Mouse (Mus musculus) megakaryocyte, adult 5-6 weeks (primary cell): Measurements from ENCODE around the gene Arih1. TPM values are rescaled to one million over a fixed set of nuclear protein-coding genes. Genes with fewer than 3 reads are reported as not detected.
A peak's percentile ranks its signal among the peaks of the same experiment; 100 is the strongest.
"Not testable (repeated sequence)": the region's sequence is repeated elsewhere in the genome, so short reads cannot be mapped to it uniquely, and the experiment has no call there.

Experiments
- ATAC-seq: 2 replicates; pipeline ENCODE4 v1.8.0; 2016; ENCODE audit warnings: mild to moderate bottlenecking, inconsistent platforms; ENCODE audit not compliant: poor library complexity, severe bottlenecking
- total RNA-seq, 2 experiments: library from RNA; stranded (forward) in 1 of 2; stranded (reverse) in 1 of 2; fragments of 153-499, 151-499 nt in 1 of 2; fragments of 221-1000, 200-1000 nt in 1 of 2; gene quantifications; 2 replicates each; pipeline versions ENCODE4 v1.2.3 to v1.2.4; 2015 to 2017

Gene Arih1
- total RNA-seq, 2 experiments from 2014 or later: 71.7 to 95.7 TPM

- no peak for ATAC-seq
Measured at GRCm38 (mm10) chr9:59464293-59464692, 22.1 kb downstream of the Arih1 start.

- ATAC-seq: no peak
Measured at GRCm38 (mm10) chr9:59458997-59459510, 27.4 kb downstream of the Arih1 start.

- ATAC-seq: no peak
Measured at GRCm38 (mm10) chr9:59458416-59458815, 28.0 kb downstream of the Arih1 start.

DNA sequence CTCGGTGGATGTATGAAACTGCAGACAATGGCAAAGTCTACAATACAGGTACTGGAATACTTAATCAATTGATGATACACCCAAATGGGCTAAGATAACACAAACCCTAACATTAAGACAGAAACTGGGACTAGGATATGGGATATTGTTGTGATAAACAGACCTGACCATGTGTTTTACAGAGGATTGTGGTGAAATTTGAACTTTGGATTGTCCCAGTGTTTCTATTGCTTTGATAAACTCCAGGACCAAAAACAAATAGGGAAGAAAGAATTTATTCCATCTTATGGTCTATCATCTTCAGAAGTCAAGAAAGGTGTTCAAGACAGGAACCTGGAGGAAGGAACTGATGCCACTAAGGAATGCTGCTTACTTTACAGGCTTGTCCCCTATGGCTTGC is 28.7 kb downstream of the Arih1 start:
- ATAC-seq: no peak

DNA sequence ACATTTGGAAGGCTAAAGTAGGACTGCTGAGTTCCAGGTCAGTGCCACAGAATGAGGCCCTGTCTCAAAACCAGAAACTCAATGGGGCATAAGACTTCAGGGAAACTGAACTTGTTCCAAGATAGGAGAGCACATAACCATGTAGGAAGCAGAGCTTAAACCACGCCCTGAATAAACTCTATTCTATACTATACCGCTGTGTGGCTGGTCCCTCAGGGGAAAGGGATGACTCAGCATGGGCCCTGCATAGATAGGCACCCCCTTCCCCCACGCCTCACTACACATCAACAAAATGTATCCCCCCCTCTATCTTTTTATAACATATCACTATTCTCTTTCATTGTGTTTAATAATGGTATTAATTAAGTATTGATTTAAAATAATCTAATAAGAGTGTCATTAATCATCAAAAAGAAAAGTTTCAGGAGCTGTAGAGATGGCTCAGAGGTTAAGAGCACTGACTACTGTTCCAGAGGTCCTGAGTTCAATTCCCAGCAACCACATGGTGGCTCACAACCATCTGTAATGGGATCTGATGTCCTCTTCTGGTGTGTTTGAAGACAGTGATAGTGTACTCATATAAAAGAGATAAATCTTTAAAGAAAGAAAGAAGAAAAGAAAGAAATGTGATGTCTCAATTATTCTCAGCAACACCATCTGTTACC is 30.9 kb downstream of the Arih1 start:
- ATAC-seq: no peak

DNA sequence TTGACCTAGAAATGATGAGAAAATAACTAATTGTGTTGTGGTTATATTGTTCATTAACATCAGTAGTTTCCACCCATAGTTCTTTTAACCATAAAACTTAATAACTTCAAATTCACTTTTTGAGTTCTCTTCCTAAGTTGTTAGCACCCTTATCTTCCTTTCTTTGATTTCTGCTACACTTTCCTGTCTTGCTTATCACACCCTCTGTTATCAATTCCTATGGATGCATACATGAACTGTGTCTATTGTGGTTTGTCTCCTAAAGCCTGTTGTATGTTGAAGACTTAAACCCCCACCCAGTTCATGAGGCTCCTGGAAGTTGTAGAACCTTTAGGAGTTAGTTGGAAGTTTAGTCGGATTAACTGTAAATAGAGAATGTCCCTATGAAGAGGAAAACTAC is 52.7 kb downstream of the Arih1 start:
- no peak for ATAC-seq

GRCm38 (mm10) chr9:59431626-59432025 is 54.8 kb downstream of the Arih1 start:
- no peak for ATAC-seq

GRCm38 (mm10) chr9:59420487-59420886 is 65.9 kb downstream of the Arih1 start:
- ATAC-seq: no peak

DNA sequence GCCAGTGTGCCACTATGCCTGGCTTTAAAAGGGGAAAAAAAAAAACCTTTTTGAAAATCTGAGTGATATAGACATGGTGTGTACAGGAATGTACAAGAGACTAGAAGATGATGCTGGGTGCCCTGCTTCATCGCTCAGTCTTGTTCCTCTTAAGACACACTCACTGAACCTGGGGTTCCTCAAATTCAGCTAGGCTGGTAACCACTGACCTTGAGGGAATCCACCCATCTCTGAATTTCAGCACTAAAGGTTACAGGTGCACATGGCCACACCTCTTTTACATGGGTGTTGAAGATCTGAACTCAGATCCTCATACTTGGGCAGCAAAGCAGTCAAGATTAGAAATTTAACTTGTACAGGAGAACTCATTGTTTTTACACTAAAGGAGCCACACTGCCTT is 79.1 kb downstream of the Arih1 start:
- ATAC-seq: no peak; the same call in 1 of the 2 replicates

GRCm38 (mm10) chr9:59389086-59389485 is 97.3 kb downstream of the Arih1 start:
- no peak for ATAC-seq

GRCm38 (mm10) chr9:59388311-59388710 is 98.1 kb downstream of the Arih1 start:
- ATAC-seq: no peak

DNA sequence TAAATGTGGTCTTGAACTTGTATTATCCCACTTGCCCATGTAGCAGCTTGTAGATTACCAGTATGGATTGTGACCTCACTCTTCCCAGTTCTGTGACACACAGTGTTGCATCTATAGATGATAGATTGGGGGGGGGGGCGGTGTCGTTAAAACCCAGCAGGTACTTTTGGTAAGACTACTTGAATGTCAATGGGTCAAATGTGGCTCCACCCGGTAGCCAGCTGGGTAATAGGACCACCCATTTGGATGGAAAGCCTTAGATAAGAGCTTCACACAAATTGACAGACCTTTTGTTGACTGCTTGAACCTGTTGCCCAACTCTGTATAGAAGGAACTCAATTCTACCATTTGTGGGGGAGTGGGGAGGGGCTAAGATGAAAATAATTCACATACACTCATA is 99.0 kb downstream of the Arih1 start:
- no peak for ATAC-seq

GRCm38 (mm10) chr9:59375626-59376025 is 110.8 kb downstream of the Arih1 start:
- no peak for ATAC-seq

DNA sequence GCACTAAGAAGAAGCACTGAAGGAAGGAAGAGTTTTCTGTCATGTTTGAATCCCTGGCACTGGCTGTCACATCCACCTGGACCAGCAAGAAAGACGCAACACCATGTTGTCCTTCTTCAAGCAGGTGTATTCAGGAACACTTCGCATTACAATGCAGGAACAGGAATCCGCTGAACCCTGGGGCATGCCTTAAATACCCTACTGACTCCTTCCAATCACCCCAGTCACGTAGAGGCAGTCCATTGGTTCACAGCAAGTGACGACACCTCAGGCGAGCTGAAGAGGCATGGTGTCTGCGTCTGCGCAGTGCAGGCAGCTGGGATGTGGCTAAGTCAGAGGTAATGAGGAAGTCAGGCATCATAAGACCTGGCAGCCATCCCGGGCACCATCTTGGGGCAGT is 116.8 kb downstream of the Arih1 start:
- no peak for ATAC-seq

GRCm38 (mm10) chr9:59369220-59369619 is 117.2 kb downstream of the Arih1 start:
- no peak for ATAC-seq

DNA sequence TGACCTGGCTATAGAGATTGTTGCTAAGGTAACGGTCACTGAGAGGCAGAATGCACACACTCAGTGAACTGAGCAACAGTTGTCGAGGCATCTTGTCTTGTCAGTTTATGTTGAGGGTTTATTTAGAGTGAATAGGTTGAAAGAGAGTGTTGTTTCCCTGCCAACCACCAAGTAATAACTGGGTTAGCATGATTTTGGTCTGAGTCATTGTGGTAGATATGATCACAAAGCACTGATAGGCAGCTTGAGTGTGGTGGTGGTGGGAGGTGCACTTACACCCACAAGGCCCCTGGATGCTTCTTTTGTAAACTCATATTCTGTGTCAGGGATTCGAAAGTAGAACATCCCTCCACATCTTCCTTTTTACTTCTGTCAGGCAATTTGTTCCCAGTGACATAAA is 125.9 kb downstream of the Arih1 start:
- ATAC-seq: peak; percentile 30; the same call in 1 of the 2 replicates

DNA sequence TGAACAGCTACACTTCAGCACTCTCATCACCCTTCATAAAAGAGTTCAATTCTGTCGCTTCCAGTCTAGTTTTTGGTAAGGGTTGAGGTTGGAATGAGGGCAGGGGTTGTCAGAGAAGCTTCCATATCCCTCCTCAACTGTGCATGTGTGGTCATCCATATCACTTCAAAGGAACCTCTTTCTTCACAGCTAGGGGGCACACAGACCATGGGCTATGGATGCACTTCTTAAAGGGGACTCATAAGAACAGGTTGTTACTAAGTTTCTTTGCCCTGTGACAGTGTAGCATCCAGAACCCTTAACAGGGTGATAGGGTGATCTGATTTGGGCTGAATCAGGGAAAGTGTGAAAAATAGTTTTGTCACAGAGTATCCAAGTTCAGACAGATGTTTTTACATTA is 128.4 kb downstream of the Arih1 start:
- not testable (repeated sequence) for ATAC-seq

GRCm38 (mm10) chr9:59353253-59353639 is 133.2 kb downstream of the Arih1 start, which contains the start of gene Bbs4:
Gene Bbs4, minus strand, starts transcription at chr9:59353508.
- ATAC-seq: peak; percentile 100

- no peak for ATAC-seq
Measured at GRCm38 (mm10) chr9:59352586-59353252, 133.7 kb downstream of the Arih1 start.

DNA sequence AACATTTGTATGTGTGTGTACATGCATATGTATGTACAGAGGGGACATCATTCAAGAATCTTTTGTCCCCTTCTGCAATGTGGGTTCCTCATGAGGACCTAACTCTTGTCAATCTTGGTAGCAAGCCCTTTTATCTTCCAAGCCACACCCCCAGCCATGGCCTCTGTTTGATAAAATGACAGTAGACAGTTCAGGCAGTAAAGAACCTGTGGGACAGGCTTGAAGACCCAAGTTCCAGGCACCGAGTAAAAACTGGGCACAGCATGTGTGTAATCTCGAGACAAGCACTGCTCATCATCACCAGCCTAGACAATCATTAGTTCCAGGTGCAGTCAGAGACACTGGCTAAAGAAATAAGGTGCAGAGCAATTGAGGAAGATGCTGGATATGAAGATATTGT is 140.2 kb downstream of the Arih1 start:
- no peak for ATAC-seq

GRCm38 (mm10) chr9:59340002-59340401 is 146.4 kb downstream of the Arih1 start:
- peak; percentile 77 for ATAC-seq

- no peak for ATAC-seq
Measured at GRCm38 (mm10) chr9:59339107-59339506, 147.3 kb downstream of the Arih1 start.
